ENCODE assay signal across 8 mouse cellular contexts in the genomic region with DNA sequence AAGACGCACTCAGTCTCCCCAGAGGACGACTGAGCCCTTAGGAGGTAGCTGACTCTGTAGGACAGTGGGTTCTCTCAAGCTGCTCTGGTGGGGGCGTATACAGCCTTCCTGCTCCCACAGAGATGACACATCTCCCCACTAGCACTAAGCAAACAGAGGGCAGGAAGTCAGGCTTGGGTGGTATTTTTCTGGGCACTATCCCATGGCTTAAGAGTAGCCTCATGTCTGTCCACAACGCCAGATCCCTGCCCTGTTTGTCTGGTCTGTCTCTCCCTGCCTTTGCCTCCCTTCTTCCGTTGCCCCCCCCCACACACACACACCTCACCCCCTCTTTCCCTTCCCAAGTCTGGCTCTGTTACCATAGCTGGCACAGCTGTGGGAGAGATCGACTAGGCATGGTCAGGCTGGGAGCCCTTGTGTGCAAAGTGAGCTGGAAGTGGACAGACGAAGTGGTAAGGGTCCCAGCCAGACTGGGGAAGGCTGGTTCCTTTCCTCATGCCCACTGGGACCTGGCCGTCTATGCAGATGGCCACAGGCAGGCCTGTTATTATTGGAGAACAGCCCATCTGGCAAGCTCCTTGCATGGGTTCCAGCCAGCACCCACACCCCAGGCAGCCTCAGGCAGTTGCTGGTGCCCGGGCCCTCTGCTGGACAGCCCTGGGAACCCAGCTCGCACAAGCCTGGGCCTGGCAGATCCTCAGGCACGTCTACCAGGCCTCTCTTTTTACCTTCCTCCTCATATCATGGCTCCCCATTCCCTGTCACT. TPM values are rescaled to one million over a fixed set of nuclear protein-coding genes. Genes with fewer than 3 reads are reported as not detected.
A peak's percentile ranks its signal among the peaks of the same experiment; 100 is the strongest.
DNase-seq lines count a peak whose midpoint lies in the region; ATAC-seq and TF ChIP-seq lines count a peak whose summit lies in the region.

No protein-coding gene starts in this region.

- H3ac ChIP-seq in C2C12 (ENCODE audit: control insufficient read depth, insufficient read length, low read depth) = peak overlapping the region; percentile 58

- peaks cover under 1% of the 10 kb centered on the region for H3K36me3 ChIP-seq in C2C12 (ENCODE audit: control insufficient read depth, insufficient read depth)
- no peaks in the 10 kb centered on the region for H3K36me3 ChIP-seq in heart, embryonic 14.5 days (ENCODE audit: control insufficient read depth, insufficient read depth, low read length)
- H3K36me3 ChIP-seq in kidney, postnatal 0 days (ENCODE audit: insufficient read depth, low read length) = no peaks in the 10 kb centered on the region

- no peaks in the 10 kb centered on the region for H3K9me3 ChIP-seq in heart, embryonic 14.5 days (ENCODE audit: control insufficient read depth, low read length)
- H3K9me3 ChIP-seq in kidney, postnatal 0 days (replicated peaks; ENCODE audit: low read length) = no peaks in the 10 kb centered on the region

- peaks cover 34% of the 10 kb centered on the region for H3K79me3 ChIP-seq in C2C12 (ENCODE audit: low read depth)

- H3K27ac ChIP-seq in heart, embryonic 14.5 days (replicated peaks in 1 of 2; ENCODE audit: control insufficient read depth in 1 of 2, insufficient read depth in 1 of 2, low read depth in 2 of 2, low read length in 2 of 2) = peak overlapping the region; percentile 9 to 69; a peak in 3 of 4 replicates
- peak overlapping the region; percentile 25 for H3K27ac ChIP-seq in kidney, postnatal 0 days
- H3K27ac ChIP-seq in olfactory bulb, adult 2 months (ENCODE audit: insufficient read depth, low read depth, low read length) = no peak overlapping the region

- DNase-seq in adrenal gland, adult 8-10 months = peak; percentile 83
- DNase-seq in kidney, postnatal 0 days (ENCODE audit: low spot score) = peak; percentile 72
- peak; percentile 72 for DNase-seq in lung, adult 2 months
- peak; percentile 62 to 71 for DNase-seq in thymus, postnatal 36 days

- H3K4me1 ChIP-seq in heart, embryonic 14.5 days (ENCODE audit: control insufficient read depth in 2 of 2, insufficient read depth in 2 of 2, low read length in 2 of 2) = peaks cover 52 to 68% of the 10 kb centered on the region in 2 experiments
- H3K4me1 ChIP-seq in kidney, postnatal 0 days (replicated peaks; ENCODE audit: insufficient read depth, low read length) = peaks cover 44% of the 10 kb centered on the region
- H3K4me1 ChIP-seq in lung, adult 2 months (ENCODE audit: control insufficient read depth, insufficient read depth, low read length) = peaks cover 30% of the 10 kb centered on the region
- H3K4me1 ChIP-seq in olfactory bulb, adult 2 months (ENCODE audit: control insufficient read depth, insufficient read depth, low read length) = peaks cover 48% of the 10 kb centered on the region

- H3K79me2 ChIP-seq in C2C12 (ENCODE audit: control insufficient read depth, insufficient read depth) = peaks cover 36% of the 10 kb centered on the region

- peak; percentile 66 for ATAC-seq in erythroblast, adult 5-6 weeks (replicated peaks; ENCODE audit: low FRiP score, poor library complexity, severe bottlenecking)
- peak; percentile 34; the same call in 1 of the 2 replicates for ATAC-seq in heart, embryonic 14.5 days (ENCODE audit: insufficient number of reproducible peaks, insufficient read depth, low FRiP score, low read depth)
- peak; percentile 23; the same call in 1 of the 2 replicates for ATAC-seq in kidney, postnatal 0 days (replicated peaks; ENCODE audit: low FRiP score, low read depth)

- H3K9ac ChIP-seq in heart, embryonic 14.5 days (ENCODE audit: low read length) = no peak overlapping the region; the same call in 1 of the 2 replicates
- H3K9ac ChIP-seq in kidney, postnatal 0 days (ENCODE audit: low read depth, low read length) = no peak overlapping the region

- 0 out of 2 replicates have a peak overlapping the region, but pooled peaks have one; percentile 11 for H3K4me2 ChIP-seq in heart, embryonic 14.5 days (ENCODE audit: low read length)
- H3K4me2 ChIP-seq in kidney, postnatal 0 days (ENCODE audit: low read length) = no peak overlapping the region

- H3K27me3 ChIP-seq in C2C12 (ENCODE audit: control insufficient read depth, insufficient read depth, insufficient read length) = no peaks in the 10 kb centered on the region
- no peaks in the 10 kb centered on the region for H3K27me3 ChIP-seq in heart, embryonic 14.5 days (ENCODE audit: control insufficient read depth, insufficient read depth, low read length)
- no peaks in the 10 kb centered on the region for H3K27me3 ChIP-seq in kidney, postnatal 0 days (ENCODE audit: insufficient read depth, low read length)

- no peak for TF ChIP-seq POLR2A in lung, adult 2 months (IDR thresholded peaks at IDR 0.05; ENCODE audit: borderline replicate concordance, extremely low read depth, low read depth, low read length)
- no peak for TF ChIP-seq POLR2A in olfactory bulb, adult 2 months (IDR thresholded peaks at IDR 0.05; ENCODE audit: insufficient read depth, low read depth, low read length)

- 32% methylated on average over 11 of the region's 11 CpGs for WGBS in heart, embryonic 14.5 days
- 34% methylated on average over 11 of the region's 11 CpGs for WGBS in kidney, postnatal 0 days
- 18% methylated on average over 11 of the region's 11 CpGs for WGBS in lung, adult 2 months
- WGBS in olfactory bulb, adult 2 months = 31% methylated on average over 11 of the region's 11 CpGs

- no peak overlapping the region for H3K4me3 ChIP-seq in C2C12 (ENCODE audit: insufficient read depth, poor library complexity, severe bottlenecking)
- H3K4me3 ChIP-seq in heart, embryonic 14.5 days (ENCODE audit: control insufficient read depth in 1 of 2, insufficient read depth in 1 of 2, low read depth in 1 of 2, low read length in 2 of 2) = no peak overlapping the region
- no peak overlapping the region for H3K4me3 ChIP-seq in kidney, postnatal 0 days (replicated peaks; ENCODE audit: low read depth, low read length)
- H3K4me3 ChIP-seq in lung, adult 2 months (replicated peaks; ENCODE audit: extremely low read depth, low read depth, low read length) = no peak overlapping the region
- no peak overlapping the region for H3K4me3 ChIP-seq in olfactory bulb, adult 2 months (ENCODE audit: insufficient read depth, low read depth, low read length)

- peak; percentile 79 for TF ChIP-seq CTCF in C2C12 (IDR thresholded peaks at IDR 0.05; ENCODE audit: control insufficient read depth, insufficient read depth, insufficient read length)
- peak; percentile 65 for TF ChIP-seq CTCF in kidney, postnatal 0 days (IDR thresholded peaks at IDR 0.05; ENCODE audit: low read depth)
- TF ChIP-seq CTCF in lung, adult 2 months (IDR thresholded peaks at IDR 0.05; ENCODE audit: insufficient read depth, low read length) = peak; percentile 52
- peak; percentile 5; the same call in 1 of the 2 replicates for TF ChIP-seq CTCF in olfactory bulb, adult 2 months (IDR thresholded peaks at IDR 0.05; ENCODE audit: insufficient read depth, low read depth, low read length)

RNA-seq across cellular contexts. Expression of a gene that starts 2.6 kb away (rescaled TPM):
- polyA plus RNA-seq in C2C12 (2012; fragmentation: generic; extraction: Trizol) = 264 TPM
- total RNA-seq in adrenal gland, adult 8-10 months (2022) = 100 to 1,000 TPM; 145 to 174 (median 158) TPM
- total RNA-seq in erythroblast, adult 5-6 weeks (2015; ENCODE audit: low replicate concordance) = 15.9 and 34.5 TPM in 2 replicates
- 32.9 and 46.5 TPM in 2 replicates for total RNA-seq in erythroblast, adult 5-6 weeks (2017; ENCODE audit: low replicate concordance)
- polyA plus RNA-seq in heart, embryonic 14.5 days (2014; fragmentation: Nextera tagmentation; extraction: Ambion mirVana) = 84.7 and 87.8 TPM in 2 replicates
- polyA plus RNA-seq in kidney, postnatal 0 days (2015; fragmentation: Nextera tagmentation; extraction: Ambion mirVana) = 93.6 and 101 TPM in 2 replicates
- 185 and 186 TPM in 2 replicates for polyA plus RNA-seq in lung, adult 2 months (2012; rRNA removed)
- polyA plus RNA-seq in olfactory bulb, adult 2 months (2012; ENCODE audit: insufficient read depth, insufficient read length, low replicate concordance, missing spikeins) = not detected in 2 replicates

RNA-seq across cellular contexts. Expression of a gene that starts 5.1 kb away (rescaled TPM):
- 1.7 TPM for polyA plus RNA-seq in C2C12 (2012; fragmentation: generic; extraction: Trizol)
- under 1 TPM in 2 of 4 experiments, not detected in 2; 0.32 to 0.38 TPM for total RNA-seq in adrenal gland, adult 8-10 months (2022)
- total RNA-seq in erythroblast, adult 5-6 weeks (2015; ENCODE audit: low replicate concordance) = not detected in 2 replicates
- not detected in 2 replicates for total RNA-seq in erythroblast, adult 5-6 weeks (2017; ENCODE audit: low replicate concordance)
- not detected in 2 replicates for polyA plus RNA-seq in heart, embryonic 14.5 days (2014; fragmentation: Nextera tagmentation; extraction: Ambion mirVana)
- 16.7 and 18.4 TPM in 2 replicates for polyA plus RNA-seq in kidney, postnatal 0 days (2015; fragmentation: Nextera tagmentation; extraction: Ambion mirVana)
- not detected in 2 replicates for polyA plus RNA-seq in lung, adult 2 months (2012; rRNA removed)
- polyA plus RNA-seq in olfactory bulb, adult 2 months (2012; ENCODE audit: insufficient read depth, insufficient read length, low replicate concordance, missing spikeins) = not detected in 2 replicates

RNA-seq across cellular contexts. Expression of a gene that starts 23.7 kb away (rescaled TPM):
- polyA plus RNA-seq in C2C12 (2012; fragmentation: generic; extraction: Trizol) = 2,021 TPM
- total RNA-seq in adrenal gland, adult 8-10 months (2022) = 1,000 to 10,000 TPM; 1,432 to 3,205 (median 1,905) TPM
- 192 and 222 TPM in 2 replicates for total RNA-seq in erythroblast, adult 5-6 weeks (2015; ENCODE audit: low replicate concordance)
- 246 and 293 TPM in 2 replicates for total RNA-seq in erythroblast, adult 5-6 weeks (2017; ENCODE audit: low replicate concordance)
- 1,215 and 1,233 TPM in 2 replicates for polyA plus RNA-seq in heart, embryonic 14.5 days (2014; fragmentation: Nextera tagmentation; extraction: Ambion mirVana)
- polyA plus RNA-seq in kidney, postnatal 0 days (2015; fragmentation: Nextera tagmentation; extraction: Ambion mirVana) = 1,330 and 1,432 TPM in 2 replicates
- 212 and 340 TPM in 2 replicates for polyA plus RNA-seq in lung, adult 2 months (2012; rRNA removed)
- 1,037 and 1,562 TPM in 2 replicates for polyA plus RNA-seq in olfactory bulb, adult 2 months (2012; ENCODE audit: insufficient read depth, insufficient read length, low replicate concordance, missing spikeins)

RNA-seq across cellular contexts. Expression of a gene that starts 33.1 kb away (rescaled TPM):
- 131 TPM for polyA plus RNA-seq in C2C12 (2012; fragmentation: generic; extraction: Trizol)
- total RNA-seq in adrenal gland, adult 8-10 months (2022) = 10 to 100 TPM; 51.7 to 68.9 (median 61.0) TPM
- 16.5 and 25.2 TPM in 2 replicates for total RNA-seq in erythroblast, adult 5-6 weeks (2015; ENCODE audit: low replicate concordance)
- total RNA-seq in erythroblast, adult 5-6 weeks (2017; ENCODE audit: low replicate concordance) = 2.2 and 21.7 TPM in 2 replicates
- 91.3 and 92.4 TPM in 2 replicates for polyA plus RNA-seq in heart, embryonic 14.5 days (2014; fragmentation: Nextera tagmentation; extraction: Ambion mirVana)
- 131 and 138 TPM in 2 replicates for polyA plus RNA-seq in kidney, postnatal 0 days (2015; fragmentation: Nextera tagmentation; extraction: Ambion mirVana)
- 89.9 and 102 TPM in 2 replicates for polyA plus RNA-seq in lung, adult 2 months (2012; rRNA removed)
- not detected in 2 replicates for polyA plus RNA-seq in olfactory bulb, adult 2 months (2012; ENCODE audit: insufficient read depth, insufficient read length, low replicate concordance, missing spikeins)

RNA-seq across cellular contexts. Expression of a gene that starts 41.3 kb away (rescaled TPM):
- 5.3 TPM for polyA plus RNA-seq in C2C12 (2012; fragmentation: generic; extraction: Trizol)
- total RNA-seq in adrenal gland, adult 8-10 months (2022) = 1 to 10 TPM; 4.2 to 6.4 (median 5.6) TPM
- 1.5 and 1.7 TPM in 2 replicates for total RNA-seq in erythroblast, adult 5-6 weeks (2015; ENCODE audit: low replicate concordance)
- total RNA-seq in erythroblast, adult 5-6 weeks (2017; ENCODE audit: low replicate concordance) = 1.1 and 1.5 TPM in 2 replicates
- 2.7 and 2.9 TPM in 2 replicates for polyA plus RNA-seq in heart, embryonic 14.5 days (2014; fragmentation: Nextera tagmentation; extraction: Ambion mirVana)
- 4.8 and 5.1 TPM in 2 replicates for polyA plus RNA-seq in kidney, postnatal 0 days (2015; fragmentation: Nextera tagmentation; extraction: Ambion mirVana)
- polyA plus RNA-seq in lung, adult 2 months (2012; rRNA removed) = 7.2 and 7.8 TPM in 2 replicates
- not detected in 2 replicates for polyA plus RNA-seq in olfactory bulb, adult 2 months (2012; ENCODE audit: insufficient read depth, insufficient read length, low replicate concordance, missing spikeins)

Comparison
In these comparisons a context has a peak if more than half of its experiments do, and no peak if none do; other contexts are left out.
1. CTCF ChIP-seq: peak in every context shown above with its lines; median percentile 79 in C2C12; 65 in kidney, postnatal 0 days; 52 in lung, adult 2 months; 5 in olfactory bulb, adult 2 months.